Mouse (Mus musculus): ENCODE measurements at regions not wholly inside any gene's neighbourhood (a gene's known extent, or its start where the extent isn't known, plus 50 kb on each side); places are given as distances from the start of the nearest gene placed in this dataset.

GRCm38 (mm10) chr1:34987650-34988221, 138.0 kb downstream of the Plekhb2 start:
- no peak for DNase-seq
- TF ChIP-seq CTCF (IDR thresholded peaks at IDR 0.05; ENCODE audit: insufficient read depth, low read length), result no peak
- TF ChIP-seq POLR2A (IDR thresholded peaks at IDR 0.05; ENCODE audit: borderline replicate concordance, extremely low read depth, low read depth, low read length), result no peak
- Histone ChIP-seq H3K4me3 (replicated peaks; ENCODE audit: extremely low read depth, low read depth, low read length) (no peak overlapping the region), H3K4me1 (ENCODE audit: control insufficient read depth, insufficient read depth, low read length) (no peaks in the 10 kb centered on the region)
- WGBS, result 75% methylated on average over 8 of the region's 8 CpGs

- WGBS, result 69% methylated on average over 7 of the region's 7 CpGs
- no peak for TF ChIP-seq POLR2A (IDR thresholded peaks at IDR 0.05; ENCODE audit: borderline replicate concordance, extremely low read depth, low read depth, low read length)
- no peak for TF ChIP-seq CTCF (IDR thresholded peaks at IDR 0.05; ENCODE audit: insufficient read depth, low read length)
- Histone ChIP-seq H3K4me3 (replicated peaks; ENCODE audit: extremely low read depth, low read depth, low read length) (no peak overlapping the region), H3K4me1 (ENCODE audit: control insufficient read depth, insufficient read depth, low read length) (no peaks in the 10 kb centered on the region)
- no peak for DNase-seq
Measured at GRCm38 (mm10) chr1:34988225-34988624, 138.4 kb downstream of the Plekhb2 start.

GRCm38 (mm10) chr1:35000801-35001200, 151.0 kb downstream of the Plekhb2 start:
- no peak for DNase-seq
- Histone ChIP-seq H3K4me3 (replicated peaks; ENCODE audit: extremely low read depth, low read depth, low read length) (no peak overlapping the region), H3K4me1 (ENCODE audit: control insufficient read depth, insufficient read depth, low read length) (no peaks in the 10 kb centered on the region)
- no peak for TF ChIP-seq POLR2A (IDR thresholded peaks at IDR 0.05; ENCODE audit: borderline replicate concordance, extremely low read depth, low read depth, low read length)
- no peak for TF ChIP-seq CTCF (IDR thresholded peaks at IDR 0.05; ENCODE audit: insufficient read depth, low read length)
- WGBS, result 65% methylated on average over 1 of the region's 1 CpGs

- no peak overlapping the region for H3K4me3 ChIP-seq (replicated peaks; ENCODE audit: extremely low read depth, low read depth, low read length)
- DNase-seq, result no peak
- H3K4me1 ChIP-seq (ENCODE audit: control insufficient read depth, insufficient read depth, low read length), result no peaks in the 10 kb centered on the region
- TF ChIP-seq CTCF (IDR thresholded peaks at IDR 0.05; ENCODE audit: insufficient read depth, low read length) (no peak), POLR2A (IDR thresholded peaks at IDR 0.05; ENCODE audit: borderline replicate concordance, extremely low read depth, low read depth, low read length) (no peak)
- WGBS, result 69% methylated on average over 4 of the region's 4 CpGs
Measured at GRCm38 (mm10) chr1:35017471-35017870, 167.7 kb downstream of the Plekhb2 start.

DNA sequence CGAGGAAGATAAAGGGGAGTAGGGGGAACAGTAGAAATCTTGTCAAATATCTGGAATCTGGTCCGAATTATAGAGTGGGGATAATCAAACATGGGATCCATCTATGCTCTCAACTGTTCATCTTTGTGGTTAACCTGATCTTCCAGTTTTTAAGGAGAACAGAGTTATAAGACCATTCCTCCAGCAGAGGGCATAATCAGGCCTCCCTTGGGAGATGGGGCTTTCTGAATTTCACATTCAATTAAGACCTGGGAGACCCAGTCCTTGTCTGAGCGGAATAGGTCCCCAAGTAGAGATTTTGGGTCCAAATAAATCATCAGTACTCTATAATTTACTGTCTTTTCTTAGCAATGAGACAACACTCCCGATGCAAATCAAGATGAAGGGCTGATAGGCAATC, 182.8 kb downstream of the Plekhb2 start:
- 44% methylated on average over 4 of the region's 4 CpGs for WGBS

GRCm38 (mm10) chr1:35072811-35073210, 223.0 kb downstream of the Plekhb2 start:
- Histone ChIP-seq H3K4me1 (ENCODE audit: control insufficient read depth, insufficient read depth, low read length) (no peaks in the 10 kb centered on the region), H3K4me3 (replicated peaks; ENCODE audit: extremely low read depth, low read depth, low read length) (no peak overlapping the region)
- no peak for DNase-seq
- no peak for TF ChIP-seq POLR2A (IDR thresholded peaks at IDR 0.05; ENCODE audit: borderline replicate concordance, extremely low read depth, low read depth, low read length)
- TF ChIP-seq CTCF (IDR thresholded peaks at IDR 0.05; ENCODE audit: insufficient read depth, low read length), result no peak
- 74% methylated on average over 1 of the region's 1 CpGs for WGBS

More for the DNA sequence above, 182.8 kb downstream of the Plekhb2 start:
- no peak for TF ChIP-seq CTCF (IDR thresholded peaks at IDR 0.05; ENCODE audit: insufficient read depth, low read length)
- no peak for TF ChIP-seq POLR2A (IDR thresholded peaks at IDR 0.05; ENCODE audit: borderline replicate concordance, extremely low read depth, low read depth, low read length)
- no peak overlapping the region for H3K4me3 ChIP-seq (replicated peaks; ENCODE audit: extremely low read depth, low read depth, low read length)
- no peak for DNase-seq
- H3K4me1 ChIP-seq (ENCODE audit: control insufficient read depth, insufficient read depth, low read length), result no peaks in the 10 kb centered on the region

DNA sequence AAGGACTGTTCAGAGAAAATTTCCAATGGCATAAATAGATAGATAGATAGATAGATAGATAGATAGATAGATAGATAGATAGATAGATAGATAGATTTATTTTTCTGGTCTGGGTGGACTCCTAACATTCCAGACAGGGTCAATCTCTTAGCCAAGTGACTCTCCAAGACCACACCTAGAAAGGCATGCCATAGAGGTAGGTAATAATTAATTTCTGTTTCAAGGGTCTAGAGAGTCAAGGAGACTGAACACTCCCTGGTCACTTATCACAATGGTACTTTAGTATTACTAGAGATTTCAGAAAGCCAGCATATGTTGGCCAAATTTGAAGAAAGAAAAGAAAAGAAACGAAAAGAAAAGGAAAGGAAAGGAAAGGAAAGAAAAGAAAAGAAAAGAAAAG, 245.1 kb downstream of the Plekhb2 start:
- WGBS, result 22% methylated on average over 1 of the region's 1 CpGs
- Histone ChIP-seq H3K4me1 (ENCODE audit: control insufficient read depth, insufficient read depth, low read length) (no peaks in the 10 kb centered on the region), H3K4me3 (replicated peaks; ENCODE audit: extremely low read depth, low read depth, low read length) (no peak overlapping the region)
- TF ChIP-seq CTCF (IDR thresholded peaks at IDR 0.05; ENCODE audit: insufficient read depth, low read length), result no peak
- no peak for TF ChIP-seq POLR2A (IDR thresholded peaks at IDR 0.05; ENCODE audit: borderline replicate concordance, extremely low read depth, low read depth, low read length)
- DNase-seq, result no peak

DNA sequence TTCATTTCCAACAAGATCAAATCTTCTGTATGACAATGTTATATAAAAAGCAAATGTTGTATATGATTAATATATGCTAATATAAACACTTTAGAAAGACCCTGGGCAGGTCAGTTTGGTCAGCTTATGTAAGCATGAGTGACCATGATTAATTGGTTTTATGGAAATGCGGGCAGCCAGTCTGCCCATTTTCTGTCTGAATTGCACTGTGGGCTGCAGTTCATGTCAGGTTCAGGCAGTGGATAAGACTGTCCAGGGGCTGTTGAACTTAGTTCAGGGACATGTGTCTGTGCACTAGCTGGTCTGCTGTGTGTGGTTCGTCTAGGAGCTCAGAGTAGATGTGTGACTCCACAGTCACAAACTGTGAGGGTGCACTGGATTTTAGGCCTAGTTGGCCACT, 246.0 kb downstream of the Plekhb2 start:
- H3K4me3 ChIP-seq (replicated peaks; ENCODE audit: extremely low read depth, low read depth, low read length), result no peak overlapping the region
- WGBS, result 57% methylated on average over 2 of the region's 2 CpGs

GRCm38 (mm10) chr1:35106665-35107064, 256.9 kb downstream of the Plekhb2 start:
- TF ChIP-seq POLR2A (IDR thresholded peaks at IDR 0.05; ENCODE audit: borderline replicate concordance, extremely low read depth, low read depth, low read length) (no peak), CTCF (IDR thresholded peaks at IDR 0.05; ENCODE audit: insufficient read depth, low read length) (no peak)
- 63% methylated on average over 1 of the region's 1 CpGs for WGBS
- H3K4me1 ChIP-seq (ENCODE audit: control insufficient read depth, insufficient read depth, low read length), result no peaks in the 10 kb centered on the region
- H3K4me3 ChIP-seq (replicated peaks; ENCODE audit: extremely low read depth, low read depth, low read length), result no peak overlapping the region
- DNase-seq, result no peak

More for the DNA sequence above, 246.0 kb downstream of the Plekhb2 start:
- DNase-seq, result no peak
- TF ChIP-seq CTCF (IDR thresholded peaks at IDR 0.05; ENCODE audit: insufficient read depth, low read length), result no peak
- TF ChIP-seq POLR2A (IDR thresholded peaks at IDR 0.05; ENCODE audit: borderline replicate concordance, extremely low read depth, low read depth, low read length), result no peak
- H3K4me1 ChIP-seq (ENCODE audit: control insufficient read depth, insufficient read depth, low read length), result no peaks in the 10 kb centered on the region

GRCm38 (mm10) chr1:35109801-35110200, 260.0 kb downstream of the Plekhb2 start:
- WGBS, result 44% methylated on average over 1 of the region's 1 CpGs
- Histone ChIP-seq H3K4me1 (ENCODE audit: control insufficient read depth, insufficient read depth, low read length) (no peaks in the 10 kb centered on the region), H3K4me3 (replicated peaks; ENCODE audit: extremely low read depth, low read depth, low read length) (no peak overlapping the region)
- TF ChIP-seq CTCF (IDR thresholded peaks at IDR 0.05; ENCODE audit: insufficient read depth, low read length) (no peak), POLR2A (IDR thresholded peaks at IDR 0.05; ENCODE audit: borderline replicate concordance, extremely low read depth, low read depth, low read length) (no peak)
- DNase-seq, result no peak

Measured in lung, adult 2 months (tissue).